Mouse (Mus musculus) kidney, adult 2 months (tissue): ENCODE data around the gene Ccdc62. TPM values are rescaled to one million over a fixed set of nuclear protein-coding genes. Genes with fewer than 3 reads are reported as not detected.

ENCODE experiments used
- DNase-seq: peaks from one replicate; pipeline ENCODE4 v3.0.0; 2021
- H3K27ac ChIP-seq: fragments of 200-500 bp; 2 replicates; pipeline ENCODE4 v1.5.1; 2012; ENCODE audit warnings: low read depth, low read length, control low read depth, inconsistent platforms; ENCODE audit not compliant: insufficient read depth
- H3K27me3 ChIP-seq: fragments of 200-500 bp; replicated peaks from 2 replicates; pipeline ENCODE4 v1.6.1; 2012; ENCODE audit warnings: mild to moderate bottlenecking, moderate library complexity, low read length, inconsistent platforms; ENCODE audit not compliant: control insufficient read depth, insufficient read depth
- H3K36me3 ChIP-seq: fragments of 200-500 bp; 2 replicates; pipeline ENCODE4 v1.6.1; 2012; ENCODE audit warnings: mild to moderate bottlenecking, moderate library complexity, low read length, inconsistent platforms; ENCODE audit not compliant: control insufficient read depth, insufficient read depth
- H3K4me1 ChIP-seq: fragments of 200-500 bp; 2 replicates; pipeline ENCODE4 v1.6.1; 2011; ENCODE audit warnings: low read length; ENCODE audit not compliant: control insufficient read depth, insufficient read depth
- H3K4me3 ChIP-seq: fragments of 200-500 bp; 2 replicates; pipeline ENCODE4 v1.5.1; 2011; ENCODE audit warnings: mild to moderate bottlenecking, low read depth, low read length, control low read depth; ENCODE audit not compliant: insufficient read depth
- CTCF ChIP-seq: fragments of 200-500 bp; conservative IDR thresholded peaks from 2 replicates; pipeline ENCODE4 v1.5.1; 2011; ENCODE audit warnings: low read depth, mild to moderate bottlenecking, control low read depth, low read length, moderate library complexity, mixed read lengths; ENCODE audit not compliant: insufficient read depth, insufficient read length
- POLR2A ChIP-seq: fragments of 200-500 bp; IDR thresholded peaks from one replicate; pipeline ENCODE4 v1.6.1; 2011; ENCODE audit warnings: low read depth, low read length, control low read depth
- WGBS: fragments of 180-500 bp; shearing (Covaris S2); methylation state at CpG from one replicate; pipeline ENCODE4 v1.1.7; 2018; 5-methylcytosine and 5-hydroxymethylcytosine counted together
- polyA plus RNA-seq: library from polyadenylated mRNA; depleted of rRNA; stranded (reverse); fragments of >200 nt; gene quantifications from 2 replicates; pipeline ENCODE4 v1.2.3, GENCODE M21; 2012

Ccdc62 gene
- polyA plus RNA-seq, 1 experiment = 4.1 TPM

DNA sequence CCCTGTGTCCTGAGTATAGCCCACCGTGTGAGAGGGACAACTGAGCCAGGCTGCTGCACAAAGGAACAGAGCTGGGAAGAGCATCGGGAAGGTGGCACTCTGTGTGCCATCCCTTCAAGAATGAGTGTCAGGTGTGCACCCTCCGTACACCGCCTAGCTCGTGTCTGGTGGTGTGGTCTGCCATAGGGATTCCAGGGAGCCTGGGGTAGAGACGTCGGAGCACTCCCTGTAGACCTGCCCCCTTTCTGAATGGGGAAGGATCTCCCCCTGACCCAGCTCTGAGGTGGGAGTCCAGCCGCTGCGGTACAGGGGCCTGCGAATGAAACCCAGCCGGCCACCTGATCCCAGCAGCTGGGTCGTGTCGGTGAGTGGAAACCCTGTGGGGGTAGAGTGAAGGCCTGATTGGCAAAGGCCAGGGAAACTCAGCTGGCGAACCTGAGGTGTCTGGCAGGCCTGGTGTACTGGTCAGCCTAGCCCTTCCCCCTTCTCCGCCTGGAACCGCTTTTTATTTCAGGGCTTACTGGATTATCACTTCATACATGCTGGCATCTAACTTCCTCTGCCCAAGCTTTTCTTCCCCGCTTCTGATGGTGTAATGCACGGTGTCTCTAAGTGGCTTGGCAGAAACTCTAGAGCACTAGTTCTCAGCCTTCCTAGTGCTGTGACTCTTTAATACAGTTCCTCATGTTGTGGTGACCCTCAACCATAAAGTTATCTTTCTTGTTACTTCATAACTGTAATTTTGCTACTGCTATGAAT, 48.9 kb downstream of the Ccdc62 start:
- H3K4me1 ChIP-seq = peaks cover 35% of the 10 kb centered on the region
- H3K4me3 ChIP-seq = no peak overlapping the region
- WGBS = 69% methylated on average over 18 of the region's 18 CpGs
- H3K27me3 ChIP-seq = no peaks in the 10 kb centered on the region
- 0 out of 2 replicates have a peak overlapping the region, but pooled peaks have one; percentile 16 for H3K27ac ChIP-seq
- no peak for TF ChIP-seq CTCF
- TF ChIP-seq POLR2A = no peak
- DNase-seq = peak; percentile 31
- H3K36me3 ChIP-seq = no peaks in the 10 kb centered on the region

- no peaks in the 10 kb centered on the region for H3K36me3 ChIP-seq
- no peak for DNase-seq
- H3K27ac ChIP-seq = peak overlapping the region; percentile 26
- WGBS = 75% methylated on average over 4 of the region's 4 CpGs
- H3K4me1 ChIP-seq = peaks cover 30% of the 10 kb centered on the region
- TF ChIP-seq CTCF = no peak
- H3K27me3 ChIP-seq = no peaks in the 10 kb centered on the region
- no peak overlapping the region for H3K4me3 ChIP-seq
These were observed 49.5 kb downstream of the Ccdc62 start for GRCm38 (mm10) chr5:123979980-123980369.

DNA sequence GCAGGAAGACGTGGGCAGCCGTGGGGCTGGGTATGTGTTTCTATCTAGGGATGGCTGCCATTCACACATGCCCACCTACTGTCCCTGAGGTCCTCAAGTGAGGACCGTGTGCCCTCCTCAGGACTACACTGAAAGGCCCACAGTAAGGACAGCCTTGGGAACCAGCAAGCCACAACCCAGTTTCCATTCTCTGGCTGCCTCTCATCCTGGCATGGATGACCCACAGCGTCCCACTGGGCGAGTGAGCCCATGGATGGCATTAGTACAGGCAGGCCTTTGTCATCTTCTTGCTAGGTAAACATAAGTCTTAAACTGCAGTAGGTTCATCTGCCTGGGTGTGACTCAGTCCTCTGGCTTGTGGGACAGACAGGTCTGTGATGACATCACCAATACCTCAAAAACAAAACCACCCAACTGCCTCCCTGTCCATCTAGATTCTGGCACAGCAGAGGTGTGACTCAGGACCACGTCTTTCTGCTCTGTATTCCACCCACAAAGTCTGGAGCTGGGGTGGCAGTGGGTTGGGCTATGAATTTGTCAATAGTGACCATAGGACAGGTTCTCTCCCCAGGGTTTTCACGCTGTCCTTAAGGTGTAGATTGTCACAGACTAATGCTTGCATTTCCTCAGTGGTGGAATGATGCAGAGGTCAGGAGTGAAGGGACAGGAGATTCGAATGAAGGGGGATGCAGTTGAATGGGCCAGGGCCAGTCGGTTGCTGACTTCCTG, 50.2 kb downstream of the Ccdc62 start:
- H3K4me3 ChIP-seq = no peak overlapping the region
- WGBS = 67% methylated on average over 9 of the region's 9 CpGs
- TF ChIP-seq CTCF (no peak), POLR2A (no peak)
- peaks cover 23% of the 10 kb centered on the region for H3K4me1 ChIP-seq
- no peak for DNase-seq
- H3K27ac ChIP-seq = peak overlapping the region; percentile 26; the same call in 1 of the 2 replicates
- H3K36me3 ChIP-seq = no peaks in the 10 kb centered on the region
- H3K27me3 ChIP-seq = no peaks in the 10 kb centered on the region

- no peak for DNase-seq
- Histone ChIP-seq H3K36me3 (no peaks in the 10 kb centered on the region), H3K4me3 (no peak overlapping the region), H3K27ac (no peak overlapping the region), H3K4me1 (peaks cover 18% of the 10 kb centered on the region), H3K27me3 (no peaks in the 10 kb centered on the region)
- WGBS = 56% methylated on average over 6 of the region's 6 CpGs
- no peak for TF ChIP-seq CTCF
- no peak for TF ChIP-seq POLR2A
These were observed 50.7 kb downstream of the Ccdc62 start for GRCm38 (mm10) chr5:123981250-123981554.

DNA sequence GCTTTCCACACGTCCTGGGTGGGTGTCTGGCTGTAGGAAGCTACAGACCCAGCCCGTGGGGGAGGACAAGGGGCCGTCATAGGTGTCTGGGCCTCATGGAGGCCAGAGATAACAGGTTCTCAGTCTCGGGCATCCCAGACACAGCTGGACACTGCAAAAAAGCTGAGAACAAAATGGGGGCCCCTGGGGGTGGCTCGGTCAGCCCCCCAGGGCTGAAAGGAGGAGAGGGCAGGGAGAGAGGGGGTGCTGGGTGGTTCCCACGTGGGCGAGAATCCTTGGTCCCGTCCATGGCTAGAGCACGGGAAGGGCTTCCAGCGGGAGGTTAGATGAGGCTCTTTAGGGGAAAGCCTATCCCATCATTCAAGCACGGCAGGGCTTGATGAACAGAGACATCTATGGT, 52.4 kb downstream of the Ccdc62 start:
- no peak for TF ChIP-seq CTCF
- TF ChIP-seq POLR2A = no peak
- DNase-seq = no peak
- Histone ChIP-seq H3K4me3 (no peak overlapping the region), H3K27ac (no peak overlapping the region), H3K4me1 (peaks cover 7% of the 10 kb centered on the region; the same call in 1 of the 2 replicates), H3K27me3 (no peaks in the 10 kb centered on the region), H3K36me3 (no peaks in the 10 kb centered on the region)
- WGBS = 80% methylated on average over 11 of the region's 11 CpGs

DNA sequence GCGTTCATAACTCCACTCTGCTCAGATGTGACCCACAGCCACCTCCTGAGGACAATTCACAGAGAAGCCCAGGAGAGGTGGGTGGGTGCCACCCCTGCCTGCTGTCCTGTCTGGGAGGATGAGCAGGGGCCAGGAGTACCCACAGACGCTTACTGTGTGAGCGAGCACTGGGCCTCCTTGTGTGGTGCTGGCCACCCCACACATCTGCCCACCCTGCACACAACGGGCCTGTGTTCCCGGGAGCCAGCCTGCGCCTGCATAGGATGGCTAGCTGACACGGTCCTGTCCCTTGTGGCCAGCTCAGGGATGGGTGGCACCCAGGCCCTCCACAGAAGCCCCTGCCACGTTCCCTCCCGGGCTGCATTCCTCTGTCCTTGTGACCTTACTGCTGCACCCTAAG, 55.0 kb downstream of the Ccdc62 start:
- H3K4me1 ChIP-seq = peaks cover 7% of the 10 kb centered on the region; the same call in 1 of the 2 replicates
- H3K27ac ChIP-seq = no peak overlapping the region
- no peak for DNase-seq
- H3K4me3 ChIP-seq = no peak overlapping the region
- H3K27me3 ChIP-seq = no peaks in the 10 kb centered on the region
- WGBS = 70% methylated on average over 9 of the region's 9 CpGs
- TF ChIP-seq POLR2A (no peak), CTCF (no peak)
- no peaks in the 10 kb centered on the region for H3K36me3 ChIP-seq

GRCm38 (mm10) chr5:123986925-123987324, 56.4 kb downstream of the Ccdc62 start:
- Histone ChIP-seq H3K27ac (no peak overlapping the region), H3K36me3 (no peaks in the 10 kb centered on the region), H3K4me3 (no peak overlapping the region), H3K4me1 (peaks cover 7% of the 10 kb centered on the region; the same call in 1 of the 2 replicates), H3K27me3 (no peaks in the 10 kb centered on the region)
- no peak for TF ChIP-seq POLR2A
- WGBS = 79% methylated on average over 2 of the region's 2 CpGs
- no peak for DNase-seq
